Comparison of ENCODE assay signal across 9 mouse cellular contexts in genomic region chr4:133497461-133498159, GRCm38 (mm10). TPM values are rescaled to one million over a fixed set of nuclear protein-coding genes. Genes with fewer than 3 reads are reported as not detected.
DNase-seq lines count a peak whose midpoint lies in the region; ATAC-seq and TF ChIP-seq lines count a peak whose summit lies in the region.
"Had no signal": no experiment of that assay in that cellular context is flagged by ENCODE, and none has a peak within 500 bp of the region (broad histone marks: within the 10 kb centered on the region; RNA-seq: fewer than 3 reads in every experiment).

No protein-coding gene starts in this region.

- H3K9ac ChIP-seq in liver, adult 2 months (ENCODE audit: low read depth, low read length) = peak overlapping the region; percentile 23; the same call in 1 of the 2 replicates
- H3K9ac ChIP-seq in hindbrain, embryonic 16.5 days (ENCODE audit: low read depth, low read length) = peak overlapping the region; percentile 87
- H3K9ac ChIP-seq in midbrain, embryonic 13.5 days (replicated peaks) = peak overlapping the region; percentile 71

- no peak overlapping the region for H3K27ac ChIP-seq in liver, adult 2 months (replicated peaks; ENCODE audit: insufficient read depth, low read depth, low read length)
- peak overlapping the region; percentile 70 for H3K27ac ChIP-seq in embryonic facial prominence, embryonic 10.5 days (replicated peaks)
- H3K27ac ChIP-seq in hindbrain, embryonic 16.5 days (ENCODE audit: low read depth, low read length) = peak overlapping the region; percentile 51; the same call in 1 of the 2 replicates
- H3K27ac ChIP-seq in midbrain, embryonic 13.5 days = no peak overlapping the region

- TF ChIP-seq CTCF in liver, adult 2 months (IDR thresholded peaks at IDR 0.05; ENCODE audit: low read depth, low read length) = no peak

- DNase-seq in liver, adult 2 months (ENCODE audit: extremely low read depth, low read depth, low spot score) = no peak
- no peak for DNase-seq in liver
- DNase-seq in adrenal gland, postnatal 10 days = peak; percentile 43
- DNase-seq in embryonic facial prominence, embryonic 10.5 days (ENCODE audit: low spot score) = peak; percentile 69
- no peak for DNase-seq in layer of hippocampus, adult 18-20 months (ENCODE audit: low spot score in 2 of 2)

- WGBS in liver, adult 2 months = 3% methylated on average over 70 of the region's 70 CpGs
- WGBS in embryonic facial prominence, embryonic 10.5 days = 2% methylated on average over 70 of the region's 70 CpGs
- under 1% methylated on average over 58 of the region's 70 CpGs for WGBS in hindbrain, embryonic 16.5 days
- under 1% methylated on average over 59 of the region's 70 CpGs for WGBS in midbrain, embryonic 13.5 days

- peak overlapping the region; percentile 41; the same call in 1 of the 2 replicates for H3K4me3 ChIP-seq in liver, adult 2 months (ENCODE audit: insufficient read depth, low read depth, low read length)
- H3K4me3 ChIP-seq in embryonic facial prominence, embryonic 10.5 days = peak overlapping the region; percentile 70
- peak overlapping the region; percentile 76 for H3K4me3 ChIP-seq in hindbrain, embryonic 16.5 days (ENCODE audit: low read length)
- peak overlapping the region; percentile 68 for H3K4me3 ChIP-seq in midbrain, embryonic 13.5 days (replicated peaks)

- peaks cover 26% of the 10 kb centered on the region for H3K27me3 ChIP-seq in liver, adult 2 months (ENCODE audit: control insufficient read depth, insufficient read depth, low read length)
- peaks cover 94% of the 10 kb centered on the region for H3K27me3 ChIP-seq in embryonic facial prominence, embryonic 10.5 days (replicated peaks; ENCODE audit: low read depth, poor library complexity, severe bottlenecking)
- H3K27me3 ChIP-seq in hindbrain, embryonic 16.5 days (replicated peaks; ENCODE audit: control insufficient read depth, insufficient read depth, low read length) = peaks cover 44% of the 10 kb centered on the region
- peaks cover 91% of the 10 kb centered on the region for H3K27me3 ChIP-seq in midbrain, embryonic 13.5 days

- H3K4me1 ChIP-seq in liver, adult 2 months (ENCODE audit: control insufficient read depth, insufficient read depth, low read length) = no peaks in the 10 kb centered on the region; the same call in 1 of the 2 replicates
- H3K4me1 ChIP-seq in embryonic facial prominence, embryonic 10.5 days = peaks cover 39% of the 10 kb centered on the region
- H3K4me1 ChIP-seq in hindbrain, embryonic 16.5 days (ENCODE audit: control insufficient read depth, insufficient read depth, low read depth, low read length) = peaks cover 19% of the 10 kb centered on the region
- H3K4me1 ChIP-seq in midbrain, embryonic 13.5 days (replicated peaks) = peaks cover 18% of the 10 kb centered on the region

- peak; percentile 46 for ATAC-seq in hindbrain, embryonic 16.5 days
- ATAC-seq in midbrain, embryonic 13.5 days = peak; percentile 61
- no peak for ATAC-seq in monocyte, adult 5-6 weeks (replicated peaks; ENCODE audit: insufficient number of reproducible peaks, low FRiP score, low TSS enrichment, poor library complexity, severe bottlenecking)

- no peaks in the 10 kb centered on the region for H3K9me3 ChIP-seq in embryonic facial prominence, embryonic 10.5 days
- H3K9me3 ChIP-seq in hindbrain, embryonic 16.5 days (ENCODE audit: control insufficient read depth, low read length) = no peaks in the 10 kb centered on the region
- no peaks in the 10 kb centered on the region for H3K9me3 ChIP-seq in midbrain, embryonic 13.5 days

- peak overlapping the region; percentile 84 for H3K4me2 ChIP-seq in hindbrain, embryonic 16.5 days (ENCODE audit: low read length)
- peak overlapping the region; percentile 96 for H3K4me2 ChIP-seq in midbrain, embryonic 13.5 days (replicated peaks)

- no peak for TF ChIP-seq POLR2A in liver, adult 2 months (IDR thresholded peaks at IDR 0.05; ENCODE audit: extremely low read depth, insufficient read depth, low read length)

- H3K36me3 ChIP-seq in liver, adult 2 months (ENCODE audit: control insufficient read depth, insufficient read depth, low read length) = no peaks in the 10 kb centered on the region
- no peaks in the 10 kb centered on the region for H3K36me3 ChIP-seq in embryonic facial prominence, embryonic 10.5 days (replicated peaks)
- H3K36me3 ChIP-seq in hindbrain, embryonic 16.5 days (ENCODE audit: control insufficient read depth, insufficient read depth, low read length) = no peaks in the 10 kb centered on the region
- H3K36me3 ChIP-seq in midbrain, embryonic 13.5 days = no peaks in the 10 kb centered on the region

- no peaks in the 10 kb centered on the region for H3K79me2 ChIP-seq in liver, adult 2 months (ENCODE audit: control insufficient read depth, insufficient read depth, low read length)

RNA-seq across cellular contexts. Expression of gene Trnp1, which starts 0.7 kb away (rescaled TPM):
- total RNA-seq in liver, adult 2 months (2014; rRNA removed) = not detected in 2 replicates
- 0.05 and 0.10 TPM in 2 replicates for polyA plus RNA-seq in liver, adult 2 months (2012; rRNA removed)
- 1 to 10 TPM; 6.2 to 9.3 TPM for total RNA-seq in adrenal gland, postnatal 10 days (2021)
- 0.57 and 1.1 TPM in 2 replicates for polyA plus RNA-seq in embryonic facial prominence, embryonic 10.5 days (2016; fragmentation: Nextera tagmentation; extraction: Ambion mirVana)
- polyA plus RNA-seq in hindbrain, embryonic 16.5 days (2015; fragmentation: Nextera tagmentation; extraction: Ambion mirVana) = 5.8 and 12.1 TPM in 2 replicates
- 1.2 and 1.9 TPM in 2 replicates for polyA plus RNA-seq in midbrain, embryonic 13.5 days (2015; fragmentation: Nextera tagmentation; extraction: Ambion mirVana)
- total RNA-seq in monocyte, adult 5-6 weeks (2017) = not detected in 3 replicates
- 100 to 1,000 TPM; 178 to 179 TPM for total RNA-seq in layer of hippocampus, adult 18-20 months (2021)
- total RNA-seq: common myeloid progenitor, adult 5-6 weeks had no signal

RNA-seq across cellular contexts. Expression of gene Tent5b, which starts 17.7 kb away (rescaled TPM):
- total RNA-seq in liver, adult 2 months (2014; rRNA removed) = 0.07 and 0.09 TPM in 2 replicates
- 0.06 and 0.16 TPM in 2 replicates for polyA plus RNA-seq in liver, adult 2 months (2012; rRNA removed)
- total RNA-seq in adrenal gland, postnatal 10 days (2021) = 1 to 10 TPM in 1 of 2 experiments, under 1 TPM in 1; 0.58 to 1.2 TPM
- 1.0 and 1.2 TPM in 2 replicates for polyA plus RNA-seq in embryonic facial prominence, embryonic 10.5 days (2016; fragmentation: Nextera tagmentation; extraction: Ambion mirVana)
- polyA plus RNA-seq in hindbrain, embryonic 16.5 days (2015; fragmentation: Nextera tagmentation; extraction: Ambion mirVana) = 0.32 and 0.36 TPM in 2 replicates
- polyA plus RNA-seq in midbrain, embryonic 13.5 days (2015; fragmentation: Nextera tagmentation; extraction: Ambion mirVana) = 0.17 and 0.31 TPM in 2 replicates
- total RNA-seq in monocyte, adult 5-6 weeks (2017) = not detected in 3 replicates
- not detected for total RNA-seq in layer of hippocampus, adult 18-20 months (2021)
- total RNA-seq: common myeloid progenitor, adult 5-6 weeks had no signal

RNA-seq across cellular contexts. Expression of gene Kdf1, which starts 21.2 kb away (rescaled TPM):
- total RNA-seq in liver, adult 2 months (2014; rRNA removed) = 1.7 and 2.5 TPM in 2 replicates
- 6.9 and 7.4 TPM in 2 replicates for polyA plus RNA-seq in liver, adult 2 months (2012; rRNA removed)
- 1 to 10 TPM; 2.1 to 3.1 TPM for total RNA-seq in adrenal gland, postnatal 10 days (2021)
- polyA plus RNA-seq in embryonic facial prominence, embryonic 10.5 days (2016; fragmentation: Nextera tagmentation; extraction: Ambion mirVana) = 11.0 and 13.6 TPM in 2 replicates
- 0.39 and 0.50 TPM in 2 replicates for polyA plus RNA-seq in hindbrain, embryonic 16.5 days (2015; fragmentation: Nextera tagmentation; extraction: Ambion mirVana)
- polyA plus RNA-seq in midbrain, embryonic 13.5 days (2015; fragmentation: Nextera tagmentation; extraction: Ambion mirVana) = 0.15 and 0.24 TPM in 2 replicates
- not detected in 3 replicates for total RNA-seq in monocyte, adult 5-6 weeks (2017)
- under 1 TPM in 1 of 2 experiments, not detected in 1; 0.37 TPM for total RNA-seq in layer of hippocampus, adult 18-20 months (2021)
- total RNA-seq: common myeloid progenitor, adult 5-6 weeks had no signal

RNA-seq across cellular contexts. Expression of gene Nudc, which starts 48.2 kb away (rescaled TPM):
- 48.1 and 50.6 TPM in 2 replicates for total RNA-seq in liver, adult 2 months (2014; rRNA removed)
- 44.3 and 48.7 TPM in 2 replicates for polyA plus RNA-seq in liver, adult 2 months (2012; rRNA removed)
- total RNA-seq in adrenal gland, postnatal 10 days (2021) = 100 to 1,000 TPM in 1 of 2 experiments, 10 to 100 TPM in 1; 95.6 to 102 TPM
- polyA plus RNA-seq in embryonic facial prominence, embryonic 10.5 days (2016; fragmentation: Nextera tagmentation; extraction: Ambion mirVana) = 489 and 518 TPM in 2 replicates
- 246 and 265 TPM in 2 replicates for polyA plus RNA-seq in hindbrain, embryonic 16.5 days (2015; fragmentation: Nextera tagmentation; extraction: Ambion mirVana)
- polyA plus RNA-seq in midbrain, embryonic 13.5 days (2015; fragmentation: Nextera tagmentation; extraction: Ambion mirVana) = 256 and 272 TPM in 2 replicates
- 88.6 to 116 TPM (median 99.8 TPM) in 3 replicates for total RNA-seq in monocyte, adult 5-6 weeks (2017)
- 100 to 1,000 TPM; 135 to 141 TPM for total RNA-seq in layer of hippocampus, adult 18-20 months (2021)

RNA-seq across cellular contexts. Expression of gene Nr0b2, which starts 55.6 kb away (rescaled TPM):
- 25.7 and 52.4 TPM in 2 replicates for total RNA-seq in liver, adult 2 months (2014; rRNA removed)
- 164 and 300 TPM in 2 replicates for polyA plus RNA-seq in liver, adult 2 months (2012; rRNA removed)
- 10 to 100 TPM; 18.0 to 19.3 TPM for total RNA-seq in adrenal gland, postnatal 10 days (2021)
- polyA plus RNA-seq in embryonic facial prominence, embryonic 10.5 days (2016; fragmentation: Nextera tagmentation; extraction: Ambion mirVana) = 0.17 TPM in 1 of 2 replicates, not detected in the other
- 0.36 TPM in 1 of 2 replicates, not detected in the other for polyA plus RNA-seq in hindbrain, embryonic 16.5 days (2015; fragmentation: Nextera tagmentation; extraction: Ambion mirVana)
- polyA plus RNA-seq in midbrain, embryonic 13.5 days (2015; fragmentation: Nextera tagmentation; extraction: Ambion mirVana) = not detected in 2 replicates
- not detected in 3 replicates for total RNA-seq in monocyte, adult 5-6 weeks (2017)
- total RNA-seq in layer of hippocampus, adult 18-20 months (2021) = not detected
- total RNA-seq: common myeloid progenitor, adult 5-6 weeks had no signal

Comparison
In these comparisons a context has a peak if more than half of its experiments do, and no peak if none do; other contexts are left out.
1. DNase-seq: peak in adrenal gland, postnatal 10 days (single experiment) and embryonic facial prominence, embryonic 10.5 days (single experiment); none in liver, adult 2 months (single experiment), liver (single experiment) and layer of hippocampus, adult 18-20 months (0 of 2).
2. H3K27ac ChIP-seq: peak in embryonic facial prominence, embryonic 10.5 days (single experiment) and hindbrain, embryonic 16.5 days (single experiment); none in liver, adult 2 months (single experiment) and midbrain, embryonic 13.5 days (single experiment).
3. H3K9ac ChIP-seq: peak in every context shown above with its lines; median percentile 87 in hindbrain, embryonic 16.5 days; 71 in midbrain, embryonic 13.5 days; 23 in liver, adult 2 months.
4. RNA of gene Trnp1, which starts 0.7 kb away (total RNA-seq): 178 to 179 TPM in layer of hippocampus, adult 18-20 months; 6.2 to 9.3 TPM in adrenal gland, postnatal 10 days, not detected in liver, adult 2 months and not detected in monocyte, adult 5-6 weeks; every median in the first group is over 10 times any median in the second.
5. Peak in every context shown above with its lines, with median percentiles within 50 percentile points of each other: H3K4me3 ChIP-seq.